Mouse (Mus musculus) forebrain, embryonic 16.5 days (tissue): ENCODE data around the gene Tenm3. TPM values are rescaled to one million over a fixed set of nuclear protein-coding genes. Genes with fewer than 3 reads are reported as not detected.

Experiments used
- ATAC-seq: fragments of 200-750 bp; cut with Nextera tagmentation; 2 replicates; pipeline ENCODE4 v1.8.0; 2017; ENCODE audit warnings: mild to moderate bottlenecking, moderate library complexity
- H3K27ac ChIP-seq: fragments of 300-500 bp; sonication (generic); 2 replicates; pipeline ENCODE4 v1.5.1; 2014; ENCODE audit warnings: low read length, control low read depth
- H3K27me3 ChIP-seq: fragments of 300-500 bp; sonication (generic); replicated peaks from 2 replicates; pipeline ENCODE4 v1.6.1; 2014; ENCODE audit warnings: low read length; ENCODE audit not compliant: control insufficient read depth, insufficient read depth
- H3K36me3 ChIP-seq: fragments of 300-500 bp; sonication (generic); 2 replicates; pipeline ENCODE4 v1.6.1; 2014; ENCODE audit not compliant: control insufficient read depth, insufficient read depth
- H3K4me1 ChIP-seq: fragments of 300-500 bp; sonication (generic); replicated peaks from 2 replicates; pipeline ENCODE4 v1.6.1; 2014; ENCODE audit warnings: low read length; ENCODE audit not compliant: control insufficient read depth, insufficient read depth
- H3K4me2 ChIP-seq: fragments of 300-500 bp; sonication (generic); 2 replicates; pipeline ENCODE4 v1.6.1; 2014; ENCODE audit warnings: mild to moderate bottlenecking, low read length, control low read depth
- H3K4me3 ChIP-seq: fragments of 300-500 bp; sonication (generic); replicated peaks from 2 replicates; pipeline ENCODE4 v1.5.1; 2014; ENCODE audit warnings: mild to moderate bottlenecking, low read length, control low read depth
- H3K9ac ChIP-seq: fragments of 300-500 bp; sonication (generic); replicated peaks from 2 replicates; pipeline ENCODE4 v1.6.1; 2014; ENCODE audit warnings: low read depth, low read length, control low read depth
- H3K9me3 ChIP-seq: fragments of 300-500 bp; sonication (generic); 2 replicates; pipeline ENCODE4 v1.6.1; 2016; ENCODE audit warnings: low read length; ENCODE audit not compliant: control insufficient read depth
- WGBS: fragments of 180-500 bp; shearing (Covaris S2); extraction: QIAGEN DNeasy Blood & Tissue Kit; methylation state at CpG from one replicate; pipeline ENCODE4 v1.1.7; 2014; 5-methylcytosine and 5-hydroxymethylcytosine counted together
- polyA plus RNA-seq: library from polyadenylated mRNA; unstranded; fragments of >200 nt; fragmentation: Nextera tagmentation; extraction: Ambion mirVana; gene quantifications from 2 replicates; pipeline ENCODE4 v1.2.1, GENCODE M21; 2015

Gene Tenm3
- polyA plus RNA-seq, 1 experiment from 2014 or later, result 24.8 TPM

DNA sequence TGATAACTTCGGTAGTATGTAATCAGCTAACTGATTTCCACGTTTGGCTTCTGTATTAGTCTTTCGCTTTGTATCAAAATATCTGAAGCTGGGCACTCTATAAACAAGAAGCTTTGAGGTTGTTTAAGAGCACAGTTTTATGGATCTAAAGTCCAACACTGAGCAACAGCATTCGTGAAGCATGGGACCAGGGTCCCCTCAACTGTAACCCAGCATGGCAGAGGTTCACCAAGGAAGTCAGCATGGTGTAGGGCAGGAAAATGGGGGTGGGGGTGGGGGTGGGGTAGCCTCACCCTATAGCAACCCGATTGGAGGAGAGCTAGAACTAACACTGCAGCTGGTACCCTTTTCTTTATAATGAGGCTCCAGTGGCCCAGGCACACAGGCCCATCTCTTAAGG is 206.8 kb downstream of the Tenm3 start:
- 89% methylated on average over 5 of the region's 5 CpGs for WGBS
- no peak for ATAC-seq
- no peaks in the 10 kb centered on the region for H3K9me3 ChIP-seq
- H3K27me3 ChIP-seq, result no peaks in the 10 kb centered on the region
- H3K9ac ChIP-seq, result no peak overlapping the region
- H3K4me3 ChIP-seq, result no peak overlapping the region
- H3K4me1 ChIP-seq, result no peaks in the 10 kb centered on the region; the same call in 1 of the 2 replicates
- H3K4me2 ChIP-seq, result no peak overlapping the region
- no peaks in the 10 kb centered on the region for H3K36me3 ChIP-seq
- no peak overlapping the region for H3K27ac ChIP-seq

DNA sequence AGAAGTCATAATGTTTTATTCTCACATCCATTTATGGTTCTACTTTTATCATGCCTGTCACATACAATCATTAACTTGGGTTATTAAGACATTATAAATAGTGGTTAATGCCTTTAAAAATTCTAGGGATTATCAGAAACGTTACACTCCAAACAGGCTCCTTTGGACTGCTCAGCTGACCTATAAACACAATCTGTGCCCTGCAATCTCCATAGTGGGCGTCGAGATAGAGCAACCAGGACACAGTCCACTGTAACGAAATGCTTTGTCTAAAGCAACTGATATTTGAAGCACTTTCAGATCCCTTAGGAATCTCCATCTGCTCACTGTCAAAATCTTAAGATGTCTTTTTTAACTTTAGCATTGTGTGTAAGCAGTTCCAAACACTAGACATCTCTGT is 207.9 kb downstream of the Tenm3 start:
- Histone ChIP-seq H3K4me3 (no peak overlapping the region), H3K4me1 (no peaks in the 10 kb centered on the region; the same call in 1 of the 2 replicates), H3K9me3 (no peaks in the 10 kb centered on the region), H3K9ac (no peak overlapping the region), H3K27me3 (no peaks in the 10 kb centered on the region), H3K36me3 (no peaks in the 10 kb centered on the region), H3K27ac (no peak overlapping the region), H3K4me2 (no peak overlapping the region)
- WGBS, result 77% methylated on average over 4 of the region's 4 CpGs
- ATAC-seq, result no peak

DNA sequence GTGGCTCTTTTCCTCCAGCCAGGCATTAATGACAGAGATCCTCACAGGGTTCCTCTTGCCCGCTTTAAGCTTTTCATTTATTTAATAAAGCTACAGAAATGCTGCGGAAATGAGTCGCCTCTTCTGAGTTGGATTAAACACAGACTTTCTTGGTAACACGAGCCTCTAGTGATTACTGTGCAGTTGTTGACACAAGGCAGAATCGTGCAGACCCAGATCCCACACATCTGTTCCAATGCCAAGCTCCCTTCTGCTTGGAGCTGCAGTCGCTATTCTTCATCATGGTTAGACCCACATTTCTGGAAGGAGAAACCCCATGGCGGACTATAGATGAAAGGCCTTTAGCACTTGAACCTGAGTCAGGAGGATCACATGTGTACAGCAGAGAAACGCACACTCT is 210.3 kb downstream of the Tenm3 start:
- no peak overlapping the region for H3K27ac ChIP-seq
- 82% methylated on average over 8 of the region's 8 CpGs for WGBS
- H3K27me3 ChIP-seq, result no peaks in the 10 kb centered on the region
- no peak overlapping the region for H3K4me2 ChIP-seq
- ATAC-seq, result no peak
- H3K9me3 ChIP-seq, result no peaks in the 10 kb centered on the region
- no peaks in the 10 kb centered on the region; the same call in 1 of the 2 replicates for H3K4me1 ChIP-seq
- no peak overlapping the region for H3K9ac ChIP-seq
- no peaks in the 10 kb centered on the region for H3K36me3 ChIP-seq
- no peak overlapping the region for H3K4me3 ChIP-seq

DNA sequence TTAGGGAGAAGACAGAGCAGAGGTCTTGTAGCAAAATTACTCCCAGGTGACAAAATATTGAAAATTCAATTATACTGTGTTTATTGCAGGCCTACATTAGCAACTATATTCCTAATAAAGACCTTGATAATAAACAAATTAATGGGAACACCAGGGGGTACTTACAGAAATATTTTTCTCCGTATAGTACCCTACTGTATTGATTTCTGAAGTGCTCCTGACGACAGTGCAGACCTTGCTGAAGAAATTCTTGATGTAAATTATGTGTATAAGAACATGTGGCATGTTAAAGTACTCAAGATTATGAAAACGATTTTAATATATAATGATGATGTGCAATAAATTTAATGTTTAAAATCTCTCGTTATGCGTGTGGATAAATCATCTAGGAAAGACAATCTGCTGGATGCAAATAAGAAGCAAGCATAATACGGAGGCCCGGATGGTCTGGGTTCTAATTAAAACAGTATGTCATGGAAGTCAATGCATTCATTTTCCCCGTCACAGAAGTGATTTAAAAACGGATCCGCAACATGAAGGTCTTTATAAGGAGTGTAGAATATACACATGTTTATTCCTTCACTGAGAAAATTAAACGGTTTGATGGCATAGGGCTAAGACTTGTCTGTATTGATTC is 221.1 kb downstream of the Tenm3 start:
- WGBS, result 82% methylated on average over 11 of the region's 11 CpGs
- Histone ChIP-seq H3K4me3 (no peak overlapping the region), H3K4me1 (no peaks in the 10 kb centered on the region), H3K27me3 (no peaks in the 10 kb centered on the region), H3K27ac (no peak overlapping the region), H3K9ac (no peak overlapping the region), H3K4me2 (no peak overlapping the region), H3K36me3 (no peaks in the 10 kb centered on the region), H3K9me3 (no peaks in the 10 kb centered on the region)
- no peak for ATAC-seq

DNA sequence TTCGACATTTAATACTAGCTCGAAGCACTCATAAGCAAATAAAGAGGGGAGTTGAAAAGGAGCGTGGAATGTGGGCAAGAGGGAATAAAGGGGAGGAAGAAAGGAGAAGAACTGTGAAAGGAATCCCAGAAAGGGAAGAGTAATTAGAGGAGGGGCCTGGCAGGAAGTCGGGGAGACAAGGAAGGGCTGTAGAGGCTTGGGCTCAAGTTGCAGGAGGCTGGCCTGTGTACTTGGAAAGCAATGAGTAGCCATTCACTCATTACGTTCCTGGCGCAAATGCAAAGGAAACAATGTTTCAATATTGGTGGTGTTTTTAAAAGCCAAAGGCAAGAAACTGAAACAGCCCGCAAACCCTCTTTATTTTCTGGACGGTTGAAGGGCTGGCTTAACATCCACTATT is 228.7 kb downstream of the Tenm3 start:
- ATAC-seq, result peak; percentile 49; the same call in 1 of the 2 replicates
- no peak overlapping the region for H3K27ac ChIP-seq
- no peaks in the 10 kb centered on the region for H3K27me3 ChIP-seq
- no peaks in the 10 kb centered on the region for H3K36me3 ChIP-seq
- 3% methylated on average over 8 of the region's 8 CpGs for WGBS
- H3K4me2 ChIP-seq, result no peak overlapping the region; the same call in 1 of the 2 replicates
- H3K4me1 ChIP-seq, result peaks cover 5% of the 10 kb centered on the region
- no peak overlapping the region for H3K9ac ChIP-seq
- H3K4me3 ChIP-seq, result no peak overlapping the region
- H3K9me3 ChIP-seq, result no peaks in the 10 kb centered on the region

DNA sequence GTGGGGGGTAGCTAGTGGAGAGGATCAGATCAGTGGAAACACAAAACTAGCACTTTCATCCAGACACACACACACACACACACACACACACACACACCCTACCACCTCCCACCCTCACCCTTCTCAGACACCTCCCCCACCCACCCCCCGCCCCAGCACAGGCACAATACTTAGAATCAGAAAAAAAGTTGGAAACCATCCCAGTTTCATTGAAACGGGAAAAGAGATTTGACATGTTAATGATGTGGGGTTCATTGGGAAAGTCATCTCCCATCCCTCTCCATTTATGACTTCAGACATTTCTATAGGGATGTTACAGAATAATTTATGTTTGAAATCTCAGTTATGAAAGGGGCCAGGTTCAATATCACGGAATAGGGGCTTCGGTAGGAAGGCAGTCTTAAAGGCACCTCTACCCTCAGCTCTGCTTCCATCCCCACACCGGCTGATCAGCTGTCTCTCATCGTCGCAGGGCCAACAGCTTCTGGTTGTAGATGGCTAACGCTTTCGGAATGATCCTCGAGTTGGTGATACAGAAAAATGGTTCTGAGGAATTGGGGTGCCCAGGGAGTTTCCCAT is 231.7 kb downstream of the Tenm3 start:
- H3K4me2 ChIP-seq, result no peak overlapping the region
- no peak overlapping the region for H3K4me3 ChIP-seq
- no peaks in the 10 kb centered on the region for H3K36me3 ChIP-seq
- peaks cover 5% of the 10 kb centered on the region for H3K4me1 ChIP-seq
- no peaks in the 10 kb centered on the region for H3K27me3 ChIP-seq
- H3K9me3 ChIP-seq, result no peaks in the 10 kb centered on the region
- H3K27ac ChIP-seq, result no peak overlapping the region
- WGBS, result 61% methylated on average over 10 of the region's 10 CpGs
- H3K9ac ChIP-seq, result no peak overlapping the region
- peak; percentile 61 for ATAC-seq

DNA sequence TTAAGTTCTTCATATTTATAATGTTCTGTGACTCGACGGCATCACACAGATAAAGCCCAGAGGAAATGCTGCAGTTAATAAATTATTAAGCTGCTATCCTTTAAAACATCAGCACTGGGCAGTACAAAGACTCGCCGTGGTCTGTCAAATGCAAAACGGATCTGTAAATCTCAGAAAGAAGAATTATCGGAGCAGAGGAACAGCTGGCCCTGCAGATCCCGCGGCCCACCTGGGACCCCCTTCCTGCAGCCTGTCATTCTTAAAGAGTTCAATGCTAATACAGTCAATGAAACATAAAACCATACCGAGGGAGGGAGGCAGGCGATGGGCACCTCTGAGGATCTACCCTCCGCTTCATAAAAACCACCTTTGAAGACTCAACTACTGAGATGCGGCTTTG is 232.6 kb downstream of the Tenm3 start:
- peaks cover 5% of the 10 kb centered on the region for H3K4me1 ChIP-seq
- H3K27me3 ChIP-seq, result no peaks in the 10 kb centered on the region
- no peaks in the 10 kb centered on the region for H3K9me3 ChIP-seq
- no peak for ATAC-seq
- no peak overlapping the region for H3K4me2 ChIP-seq
- no peaks in the 10 kb centered on the region for H3K36me3 ChIP-seq
- H3K27ac ChIP-seq, result no peak overlapping the region
- whole genome bisulfite sequencing, result 72% methylated on average over 12 of the region's 12 CpGs
- H3K4me3 ChIP-seq, result no peak overlapping the region
- H3K9ac ChIP-seq, result no peak overlapping the region

DNA sequence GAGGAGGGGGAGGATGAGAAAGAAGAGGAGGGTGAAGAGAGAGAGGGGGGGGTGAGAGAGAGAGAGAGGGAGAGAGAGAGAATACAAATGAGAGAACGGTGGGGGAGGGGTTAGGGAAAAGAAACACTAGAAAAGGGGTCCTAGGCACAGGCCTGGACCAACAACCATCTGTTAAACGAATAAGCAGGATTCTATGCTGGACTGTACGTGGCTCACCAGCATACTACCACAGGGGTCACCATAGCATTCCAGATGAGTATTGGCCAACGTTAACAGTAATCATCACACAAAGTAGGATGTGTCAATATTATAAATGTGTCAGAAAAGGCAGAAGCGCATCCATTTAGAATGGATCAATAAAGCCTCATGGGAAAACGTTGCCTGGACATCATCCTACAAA is 233.4 kb downstream of the Tenm3 start:
- H3K9me3 ChIP-seq, result no peaks in the 10 kb centered on the region
- no peak overlapping the region for H3K4me3 ChIP-seq
- H3K27ac ChIP-seq, result no peak overlapping the region
- ATAC-seq, result no peak
- H3K27me3 ChIP-seq, result no peaks in the 10 kb centered on the region
- H3K9ac ChIP-seq, result no peak overlapping the region
- H3K4me1 ChIP-seq, result peaks cover 4% of the 10 kb centered on the region
- no peaks in the 10 kb centered on the region for H3K36me3 ChIP-seq
- no peak overlapping the region for H3K4me2 ChIP-seq
- WGBS, result 81% methylated on average over 6 of the region's 6 CpGs

DNA sequence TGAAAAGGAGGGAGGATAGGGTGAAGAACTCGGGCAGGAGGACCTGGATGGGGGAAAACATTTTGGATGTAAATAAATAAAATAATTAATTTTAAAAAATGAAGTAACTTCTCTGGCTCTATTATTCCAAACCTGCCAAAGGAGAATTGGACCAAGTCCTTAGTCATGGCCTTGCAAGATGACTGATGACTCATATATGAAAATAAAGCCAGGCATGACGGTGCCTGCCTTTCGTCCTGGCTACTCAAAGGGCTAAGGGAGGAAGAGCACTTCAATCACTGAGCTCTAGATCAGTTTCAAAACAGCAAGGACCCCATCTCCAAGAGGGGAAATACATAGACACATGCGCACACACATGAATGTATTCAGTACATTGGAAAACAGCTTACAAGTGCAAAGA is 234.1 kb downstream of the Tenm3 start:
- Histone ChIP-seq H3K9ac (no peak overlapping the region), H3K36me3 (no peaks in the 10 kb centered on the region), H3K9me3 (no peaks in the 10 kb centered on the region), H3K27me3 (no peaks in the 10 kb centered on the region), H3K4me3 (no peak overlapping the region), H3K4me2 (no peak overlapping the region), H3K27ac (no peak overlapping the region), H3K4me1 (no peaks in the 10 kb centered on the region; the same call in 1 of the 2 replicates)
- 94% methylated on average over 4 of the region's 4 CpGs for WGBS
- no peak for ATAC-seq
